Mouse (Mus musculus): Measurements from ENCODE around the gene Reln.

DNA sequence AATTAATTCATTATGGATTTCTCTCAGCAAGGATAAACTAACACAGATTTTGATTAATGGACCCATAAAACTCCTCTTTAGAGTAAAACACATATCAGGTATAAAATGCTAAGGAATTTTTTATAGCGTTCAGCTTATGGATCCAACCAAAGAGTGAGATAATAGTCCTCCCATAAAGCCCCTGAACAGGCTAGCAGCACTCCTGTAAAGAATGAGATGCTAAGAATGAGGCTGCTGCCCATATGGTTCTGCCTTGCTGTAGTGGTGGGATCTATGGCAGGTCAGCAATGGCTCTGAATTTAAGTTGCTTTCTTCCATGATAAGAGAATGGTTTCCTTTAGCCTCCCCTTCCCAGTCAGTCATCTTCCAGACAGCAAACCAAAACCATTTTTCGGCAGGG is 147.6 kb downstream of the Reln start:
- no peak for TF ChIP-seq POLR2A (IDR thresholded peaks at IDR 0.05; ENCODE audit: extremely low read depth, insufficient read depth, low read length)
- TF ChIP-seq CTCF (IDR thresholded peaks at IDR 0.05; ENCODE audit: low read depth, low read length), result no peak

Measured in liver, adult 2 months (tissue).